Mouse (Mus musculus) layer of hippocampus, adult 9-11 months (tissue): ENCODE measurements at regions not wholly inside any gene's neighbourhood (a gene's known extent, or its start where the extent isn't known, plus 50 kb on each side); places are given as distances from the start of the nearest gene placed in this dataset.

Source experiments
- DNase-seq: peaks from one replicate; pipeline ENCODE4 v3.0.0; 2022

- peak; percentile 7 for DNase-seq
These were observed 344.2 kb upstream of the Amot start for GRCm38 (mm10) chrX:145848937-145849783.

GRCm38 (mm10) chrX:145833106-145833505 lies 328.1 kb upstream of the Amot start:
- no peak for DNase-seq

GRCm38 (mm10) chrX:145812995-145813394 lies 308.0 kb upstream of the Amot start:
- DNase-seq: no peak
